In the genomic region with DNA sequence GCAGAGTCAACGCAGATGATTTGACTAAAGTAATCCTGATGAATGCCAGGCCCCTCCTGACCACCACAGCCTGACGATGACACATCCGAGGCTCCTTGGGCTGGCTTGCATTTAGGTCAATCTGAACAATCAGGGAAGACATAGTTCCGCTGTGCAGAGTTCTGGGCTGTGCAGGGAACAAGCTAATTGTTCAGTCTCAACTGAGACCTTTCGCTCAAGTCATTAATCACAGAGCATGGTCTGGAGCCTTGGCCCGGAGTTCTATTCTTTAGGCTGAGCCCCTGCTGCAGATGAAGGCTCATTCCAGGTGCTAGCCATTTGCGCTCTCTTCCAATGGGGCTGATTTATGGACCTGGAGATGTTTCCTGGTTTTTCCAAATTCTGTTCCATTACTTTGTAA, we compare ENCODE assay signal across 16 mouse cellular contexts.
DNase-seq lines count a peak whose midpoint lies in the region; ATAC-seq lines count a peak whose summit lies in the region.
"Had no signal": no experiment of that assay in that cellular context is flagged by ENCODE, and none has a peak within 500 bp of the region (broad histone marks: within the 10 kb centered on the region; RNA-seq: fewer than 3 reads in every experiment).

No protein-coding gene starts in this region.

- peaks cover 3% of the 10 kb centered on the region; the same call in 1 of the 2 replicates for H3K4me1 ChIP-seq in forebrain, embryonic 12.5 days
- H3K4me1 ChIP-seq in midbrain, embryonic 15.5 days, result no peaks in the 10 kb centered on the region
- H3K4me1 ChIP-seq: forebrain, embryonic 15.5 days; liver, embryonic 15.5 days had no signal

- H3K9me3 ChIP-seq in forebrain, embryonic 12.5 days, result no peaks in the 10 kb centered on the region
- H3K9me3 ChIP-seq in midbrain, embryonic 15.5 days, result no peaks in the 10 kb centered on the region
- H3K9me3 ChIP-seq: forebrain, embryonic 15.5 days; liver, embryonic 15.5 days had no signal

- H3K27me3 ChIP-seq in forebrain, embryonic 12.5 days, result 0 out of 2 replicates have a peak, but pooled peaks cover 4% of the 10 kb centered on the region
- H3K27me3 ChIP-seq in midbrain, embryonic 15.5 days (replicated peaks), result no peaks in the 10 kb centered on the region
- H3K27me3 ChIP-seq: forebrain, embryonic 15.5 days; liver, embryonic 15.5 days had no signal

- ATAC-seq in forebrain, embryonic 12.5 days (ENCODE audit: low FRiP score), result no peak
- ATAC-seq in midbrain, embryonic 15.5 days (replicated peaks), result no peak
- ATAC-seq: forebrain, embryonic 15.5 days had no signal

- peak; percentile 18 for DNase-seq in Muller cell, postnatal 12 days (ENCODE audit: inconsistent ontology term)
- peak; percentile 56 for DNase-seq in embryo, embryonic 10.5 days (ENCODE audit: low spot score)
- DNase-seq in forelimb bud, embryonic 11.5 days (ENCODE audit: low read depth, low spot score), result peak; percentile 66
- DNase-seq in retina, postnatal 1 day, result peak; percentile 43
- DNase-seq in thymus, postnatal 14 days, result no peak
- DNase-seq: adrenal gland, postnatal 25 days; cerebellum, adult 9-11 months; gastrocnemius, adult 2 months; heart, adult 18-20 months; lung, postnatal 10 days; thymus, adult 18-20 months had no signal

- H3K9ac ChIP-seq in forebrain, embryonic 12.5 days, result no peak overlapping the region
- no peak overlapping the region for H3K9ac ChIP-seq in midbrain, embryonic 15.5 days
- H3K9ac ChIP-seq: forebrain, embryonic 15.5 days; liver, embryonic 15.5 days had no signal

- H3K4me2 ChIP-seq in forebrain, embryonic 12.5 days, result no peak overlapping the region
- H3K4me2 ChIP-seq in midbrain, embryonic 15.5 days, result no peak overlapping the region
- H3K4me2 ChIP-seq: forebrain, embryonic 15.5 days; liver, embryonic 15.5 days had no signal

- no peak overlapping the region for H3K4me3 ChIP-seq in forebrain, embryonic 12.5 days (replicated peaks)
- no peak overlapping the region for H3K4me3 ChIP-seq in midbrain, embryonic 15.5 days
- H3K4me3 ChIP-seq: forebrain, embryonic 15.5 days; gastrocnemius, adult 2 months; liver, embryonic 15.5 days had no signal

- no peak overlapping the region for H3K27ac ChIP-seq in forebrain, embryonic 12.5 days
- no peak overlapping the region for H3K27ac ChIP-seq in midbrain, embryonic 15.5 days
- H3K27ac ChIP-seq: forebrain, embryonic 15.5 days; gastrocnemius, adult 2 months; liver, embryonic 15.5 days had no signal

- WGBS in forebrain, embryonic 12.5 days, result 77% methylated on average over 7 of the region's 7 CpGs
- WGBS in midbrain, embryonic 15.5 days, result 73% methylated on average over 7 of the region's 7 CpGs

- H3K36me3 ChIP-seq in forebrain, embryonic 12.5 days (replicated peaks), result no peaks in the 10 kb centered on the region
- no peaks in the 10 kb centered on the region for H3K36me3 ChIP-seq in midbrain, embryonic 15.5 days (replicated peaks)
- H3K36me3 ChIP-seq: forebrain, embryonic 15.5 days; G1E; liver, embryonic 15.5 days had no signal
